Mouse (Mus musculus): ENCODE data around the gene Hmcn1.

DNA sequence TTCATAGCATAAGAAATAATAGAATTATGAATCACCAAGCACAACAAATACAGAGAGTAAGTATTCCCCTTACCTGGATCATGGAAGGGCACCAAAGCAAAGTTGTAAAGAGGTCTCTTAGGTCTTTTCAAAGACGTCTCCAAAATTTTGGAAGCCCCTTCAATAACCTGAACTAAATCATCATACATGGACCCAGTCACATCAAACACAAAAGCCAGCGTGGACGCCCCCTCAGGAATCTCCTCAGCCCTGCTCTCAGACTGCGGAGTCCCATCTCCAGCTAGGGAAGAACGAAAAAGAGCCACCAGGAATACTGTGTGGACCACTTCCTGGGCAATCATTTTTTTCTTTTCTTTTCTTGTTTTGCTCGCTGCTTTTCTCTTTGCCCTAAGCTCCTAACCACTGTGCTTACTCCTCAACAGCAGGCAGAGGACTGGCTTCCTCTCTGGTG is 499 bp downstream of the Hmcn1 start:
- TF ChIP-seq GATA1 (IDR thresholded peaks at IDR 0.05; ENCODE audit: low read length) (no peak), TAL1 (IDR thresholded peaks at IDR 0.05; ENCODE audit: low read length) (no peak)
